Mouse (Mus musculus): ENCODE measurements around the gene Nkain4.

Gene Nkain4

DNA sequence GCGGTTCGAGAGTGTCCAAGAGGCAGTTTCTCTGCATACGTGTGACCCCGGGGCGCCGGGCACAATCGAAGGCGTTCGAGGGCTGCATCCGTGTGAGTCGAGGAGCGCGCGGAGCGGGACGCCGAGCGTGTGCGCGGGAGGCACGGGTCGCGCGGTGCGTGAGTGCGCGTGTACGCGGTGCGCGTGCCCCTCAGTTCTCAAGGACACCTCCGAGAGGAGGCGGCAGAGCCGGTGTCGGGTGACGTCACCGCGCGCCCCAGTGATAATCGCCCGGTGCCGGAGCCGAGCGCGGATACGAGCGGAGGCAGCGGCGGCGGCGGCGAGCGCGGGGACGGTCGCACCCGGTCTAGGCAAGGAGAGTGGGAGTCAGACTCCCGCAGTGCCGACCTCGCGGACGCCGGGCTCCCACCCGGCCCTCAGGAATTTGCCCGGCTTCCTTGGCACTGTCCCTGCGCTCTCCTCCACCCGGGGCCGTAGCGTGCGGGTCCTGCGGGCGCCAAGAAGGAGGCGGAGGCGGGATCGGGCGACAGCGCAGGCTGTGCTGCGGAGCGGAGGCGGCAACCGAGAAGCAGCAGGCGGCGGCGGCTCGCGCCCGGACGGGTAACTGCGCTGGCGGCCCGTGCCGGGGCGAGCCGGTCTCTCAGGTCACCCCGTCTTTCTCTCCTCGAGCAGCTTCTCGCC is 61.5 kb downstream of the Nkain4 start:
- DNase-seq, result peak; percentile 85

DNA sequence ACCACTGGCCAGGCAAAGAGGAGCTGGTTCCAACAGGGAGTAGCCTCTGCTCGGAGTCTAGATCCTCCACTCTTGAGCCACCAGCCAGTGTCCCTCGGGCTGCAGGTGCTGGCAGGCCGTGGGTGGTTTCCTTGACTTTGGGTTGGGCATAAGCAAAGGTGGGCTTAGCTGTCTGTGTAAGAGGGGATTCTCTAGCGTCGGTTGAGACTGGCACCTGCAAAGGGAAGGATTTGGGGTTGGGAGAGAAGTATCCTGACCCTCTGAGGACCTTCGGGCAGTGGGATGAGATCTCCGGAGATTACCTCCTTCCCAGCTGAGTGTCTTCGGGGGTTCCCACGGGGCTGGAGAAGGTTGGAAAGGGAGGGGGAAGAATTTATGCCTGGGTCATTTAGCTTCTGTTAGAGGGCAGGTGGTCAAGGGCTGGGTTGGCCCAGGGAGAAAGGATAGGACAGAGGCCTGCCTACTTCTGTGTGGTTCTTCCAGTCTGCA is 62.6 kb downstream of the Nkain4 start:
- DNase-seq, result peak; percentile 26

DNA sequence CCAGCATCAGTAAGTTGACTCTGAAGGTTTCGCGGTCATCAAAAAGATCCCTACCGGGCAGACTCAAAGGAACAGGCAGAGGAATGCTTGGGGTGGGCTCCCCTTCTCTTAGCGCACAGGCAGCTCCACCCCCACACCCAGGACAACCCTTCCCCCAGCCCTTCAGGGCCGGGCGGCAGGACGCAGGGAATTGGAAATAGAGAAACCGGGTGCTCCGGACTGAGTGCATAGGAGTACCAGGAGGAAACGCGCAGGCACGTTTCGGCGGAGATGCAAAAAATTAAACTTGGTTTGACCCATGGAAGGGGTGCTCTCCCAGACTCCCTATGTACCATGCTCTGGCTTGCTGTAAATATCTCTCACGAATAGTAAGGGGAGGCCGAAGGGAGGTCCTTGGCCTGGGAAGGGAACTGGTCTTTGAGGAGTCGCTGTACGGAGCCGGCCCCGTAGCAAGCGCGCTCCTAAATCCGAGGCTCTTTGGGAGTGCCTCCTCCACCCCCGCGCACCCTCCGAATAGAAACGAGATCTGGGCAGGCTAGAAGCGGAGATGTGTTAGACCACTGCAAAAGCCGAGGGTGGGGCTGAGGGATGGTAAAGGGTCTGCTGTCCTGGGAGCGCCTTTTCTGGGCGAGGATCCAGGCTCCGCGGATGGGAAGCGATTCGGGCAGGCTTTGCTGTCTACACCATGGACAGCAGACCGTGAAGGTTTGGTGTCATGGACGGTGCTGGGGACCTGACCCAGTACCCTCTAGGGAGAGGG is 63.2 kb downstream of the Nkain4 start:
- DNase-seq, result peak; percentile 61

- DNase-seq, result peak; percentile 76
Observed at GRCm38 (mm10) chr2:180890422-180891074, 64.0 kb downstream of the Nkain4 start.

DNA sequence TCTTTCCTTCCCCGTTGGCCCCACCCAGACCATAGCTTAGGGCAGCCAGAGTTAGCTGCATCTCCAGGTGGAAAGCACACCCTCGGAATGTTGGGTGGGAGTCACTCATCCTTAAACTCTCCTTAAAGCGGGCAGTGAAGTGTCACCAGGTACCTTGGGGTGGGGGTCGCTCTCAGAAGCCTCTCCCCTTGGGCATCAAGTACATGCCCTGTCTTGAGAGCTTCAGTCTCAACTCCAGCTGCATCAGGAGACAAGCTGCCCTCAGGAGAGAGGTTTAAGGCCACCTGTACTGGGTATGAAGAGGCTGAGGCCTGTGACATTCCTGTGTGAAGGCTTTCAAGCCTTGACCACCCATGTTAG is 64.6 kb downstream of the Nkain4 start:
- no peak for DNase-seq

GRCm38 (mm10) chr2:180889271-180889920 is 65.1 kb downstream of the Nkain4 start:
- DNase-seq, result peak; percentile 66

GRCm38 (mm10) chr2:180885270-180885669 is 69.2 kb downstream of the Nkain4 start:
- no peak for DNase-seq

All from embryo, embryonic 11 days (tissue).